Mouse (Mus musculus): Measurements from ENCODE around the gene Ptpn18.
"Not testable (repeated sequence)": the region's sequence is repeated elsewhere in the genome, so short reads cannot be mapped to it uniquely, and the experiment has no call there.

The Ptpn18 gene

DNA sequence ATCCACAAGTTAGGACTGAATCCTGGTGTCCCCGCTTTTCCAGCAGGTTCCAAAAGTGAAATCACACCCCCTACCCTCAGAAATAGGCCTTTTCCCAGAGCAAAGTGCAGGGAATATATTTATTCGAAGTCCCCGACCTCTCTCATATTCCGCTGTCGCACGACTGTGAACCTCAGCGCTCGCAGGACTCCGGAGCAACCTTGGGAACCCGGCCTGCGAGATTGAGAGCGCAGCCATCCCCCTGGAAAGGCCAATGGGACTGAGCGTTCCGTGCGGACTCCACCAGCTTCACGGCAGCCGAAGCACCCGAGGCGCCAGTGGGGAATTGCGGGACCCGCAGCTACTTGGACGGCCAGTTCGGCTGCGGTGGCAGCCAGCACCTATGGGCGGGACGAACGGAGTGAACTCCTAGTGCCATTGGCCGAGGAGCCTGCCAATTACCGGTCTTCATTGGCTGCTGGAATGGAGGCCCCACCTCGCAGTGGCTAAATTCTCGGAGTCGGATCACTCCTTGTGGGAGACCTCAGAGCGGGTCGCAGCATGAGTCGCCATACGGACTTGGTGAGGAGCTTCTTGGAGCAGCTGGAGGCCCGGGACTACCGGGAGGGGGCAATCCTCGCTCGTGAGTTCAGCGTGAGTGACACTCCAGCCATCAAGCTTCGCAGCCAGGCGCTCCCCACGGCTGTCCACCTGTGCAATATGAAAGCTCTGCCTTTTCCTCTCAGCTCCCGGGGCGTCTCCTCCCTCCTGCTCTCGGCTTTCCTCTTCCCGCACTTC is at the start of gene Ptpn18:
Ptpn18 (plus strand) TSS at position 479 of the 777 bp plus-strand sequence.
- peak; percentile 72 to 82 for DNase-seq (ENCODE audit: low spot score in 2 of 2)

DNA sequence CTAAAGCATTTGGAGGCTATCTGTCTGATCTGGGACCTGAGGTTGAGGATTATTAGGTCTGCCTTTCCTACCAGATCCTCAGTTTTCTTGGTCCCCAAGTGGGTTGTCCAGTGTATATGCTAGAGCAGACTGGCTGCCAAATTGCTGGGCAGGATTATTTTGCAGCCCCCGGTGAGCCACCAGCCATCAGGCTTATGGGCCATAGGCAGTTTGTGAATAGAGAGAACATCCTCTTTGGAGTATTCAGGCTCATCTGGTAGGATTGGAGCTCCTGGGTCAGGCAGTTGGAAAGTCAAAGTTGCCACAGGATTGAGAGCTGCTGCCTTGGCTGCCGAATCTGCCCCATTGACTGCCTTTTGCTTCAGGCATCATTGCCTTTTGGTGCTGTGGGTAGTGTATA is 31.1 kb upstream of the Ptpn18 start:
- no peak for DNase-seq (ENCODE audit: low spot score in 2 of 2)

DNA sequence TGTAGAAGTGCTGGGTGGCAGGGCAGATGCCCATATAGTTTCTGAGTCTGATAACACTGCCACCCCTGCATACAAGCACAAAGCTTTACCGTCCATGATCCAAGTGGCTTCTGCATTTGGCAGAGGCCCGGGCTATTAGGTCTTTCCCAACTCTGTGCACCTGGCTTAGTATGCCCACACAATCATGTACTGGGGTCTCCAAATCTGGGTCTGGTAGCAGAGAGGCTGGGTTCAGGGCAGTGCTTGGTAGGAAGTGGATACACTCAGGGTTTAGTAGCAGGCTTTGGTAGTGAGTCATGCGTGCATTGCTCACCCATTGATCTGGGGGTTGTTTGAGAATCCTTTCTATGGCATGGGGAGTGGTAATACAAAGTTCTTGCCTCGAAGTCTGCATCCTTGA is 30.3 kb upstream of the Ptpn18 start:
- DNase-seq (ENCODE audit: low spot score in 2 of 2): no peak

DNA sequence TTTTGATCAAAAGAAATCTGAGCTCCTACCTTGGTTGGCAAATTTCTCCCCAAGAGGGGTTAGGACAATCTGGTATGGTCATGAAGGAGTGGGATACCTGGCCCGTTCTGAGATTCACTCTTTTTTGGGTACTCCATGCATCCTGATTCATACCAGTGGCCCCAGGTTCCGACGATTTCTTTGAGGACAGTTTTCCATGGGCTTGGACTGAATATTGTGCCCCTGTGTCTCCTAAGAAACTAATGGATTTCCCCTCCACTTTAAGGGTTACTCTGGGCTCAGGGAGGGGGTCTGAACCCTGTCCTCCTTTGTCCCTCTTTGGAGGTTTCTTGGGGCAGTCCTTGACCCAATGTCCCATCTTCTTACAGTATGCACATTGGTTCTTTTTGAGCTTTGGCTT is 28.6 kb upstream of the Ptpn18 start:
- no peak for DNase-seq (ENCODE audit: low spot score in 2 of 2)

DNA sequence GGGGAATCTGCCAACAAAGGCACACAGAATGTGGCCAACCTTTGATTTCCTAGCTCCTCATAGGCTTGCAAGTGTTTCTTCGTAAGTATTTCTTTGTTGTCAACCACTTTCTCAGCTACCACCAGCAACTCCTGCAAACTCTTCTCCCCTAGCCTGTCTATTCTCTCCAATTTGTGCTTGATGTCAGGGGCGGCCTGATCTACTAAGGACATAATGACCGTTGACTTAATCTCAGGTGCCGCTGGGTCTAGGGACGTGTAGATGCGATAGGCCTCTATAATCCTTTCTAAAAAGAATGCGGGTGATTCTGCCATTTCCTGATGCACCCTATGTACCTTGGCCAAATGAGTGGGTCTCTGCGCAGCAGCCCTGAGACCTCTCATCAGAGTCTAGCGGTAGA is 28.1 kb upstream of the Ptpn18 start:
- no peak for DNase-seq (ENCODE audit: low spot score in 2 of 2)

DNA sequence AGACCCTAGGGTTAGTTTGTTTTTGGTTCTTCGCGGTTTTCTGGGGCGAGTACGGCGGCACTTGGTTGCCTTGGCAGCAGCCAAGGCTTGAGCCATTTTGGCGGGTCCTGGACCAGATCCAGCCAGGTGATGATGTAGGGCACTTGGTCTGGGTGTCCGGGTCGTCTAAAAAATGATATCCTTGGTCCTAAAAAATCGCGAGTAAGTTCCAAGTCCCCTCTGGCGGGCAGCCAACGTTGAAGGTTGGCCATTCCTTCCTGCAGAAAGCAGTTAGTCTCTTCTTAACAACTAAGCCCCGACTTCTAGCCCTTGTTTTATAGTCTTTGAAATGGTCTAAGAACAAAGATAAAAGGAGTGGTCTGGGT is 27.2 kb upstream of the Ptpn18 start:
- peak in 1 of 2 experiments; percentile 25 for DNase-seq (ENCODE audit: low spot score in 2 of 2)

DNA sequence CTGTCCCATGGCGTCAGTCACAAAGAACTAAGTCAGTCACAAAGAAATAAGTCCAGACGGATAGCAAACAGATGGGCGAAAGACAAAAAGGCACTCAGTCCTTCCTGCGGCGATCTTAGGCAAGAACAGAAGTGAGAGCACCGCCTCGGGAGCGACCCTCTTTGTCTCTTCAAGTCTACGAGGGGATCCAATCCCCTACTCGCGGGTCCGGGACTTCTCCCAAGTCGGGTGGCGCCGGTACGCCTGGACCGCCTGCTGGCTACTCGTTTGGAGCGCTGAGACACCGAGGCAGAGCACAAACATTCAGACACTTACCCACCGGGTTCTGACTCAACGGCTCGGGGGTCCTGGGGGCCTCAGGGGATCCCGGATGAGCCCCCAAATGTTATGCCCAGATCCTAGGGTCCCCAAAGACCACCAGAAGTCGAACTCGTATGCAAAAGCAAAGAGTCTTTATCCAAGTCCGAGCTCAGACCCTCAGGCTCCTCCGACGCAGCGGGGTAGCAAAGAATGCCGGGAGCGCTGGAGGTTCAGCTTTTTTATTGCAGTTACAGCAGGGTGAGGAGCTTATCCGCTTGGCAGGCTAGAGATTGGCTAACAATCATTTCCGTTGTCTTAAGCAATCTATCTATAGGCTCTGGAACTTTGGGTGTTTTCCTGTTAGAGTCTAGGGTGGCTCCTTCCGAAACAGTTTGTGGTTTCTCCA is 26.6 kb upstream of the Ptpn18 start:
- peak in 1 of 2 experiments; percentile 24 for DNase-seq (ENCODE audit: low spot score in 2 of 2)

DNA sequence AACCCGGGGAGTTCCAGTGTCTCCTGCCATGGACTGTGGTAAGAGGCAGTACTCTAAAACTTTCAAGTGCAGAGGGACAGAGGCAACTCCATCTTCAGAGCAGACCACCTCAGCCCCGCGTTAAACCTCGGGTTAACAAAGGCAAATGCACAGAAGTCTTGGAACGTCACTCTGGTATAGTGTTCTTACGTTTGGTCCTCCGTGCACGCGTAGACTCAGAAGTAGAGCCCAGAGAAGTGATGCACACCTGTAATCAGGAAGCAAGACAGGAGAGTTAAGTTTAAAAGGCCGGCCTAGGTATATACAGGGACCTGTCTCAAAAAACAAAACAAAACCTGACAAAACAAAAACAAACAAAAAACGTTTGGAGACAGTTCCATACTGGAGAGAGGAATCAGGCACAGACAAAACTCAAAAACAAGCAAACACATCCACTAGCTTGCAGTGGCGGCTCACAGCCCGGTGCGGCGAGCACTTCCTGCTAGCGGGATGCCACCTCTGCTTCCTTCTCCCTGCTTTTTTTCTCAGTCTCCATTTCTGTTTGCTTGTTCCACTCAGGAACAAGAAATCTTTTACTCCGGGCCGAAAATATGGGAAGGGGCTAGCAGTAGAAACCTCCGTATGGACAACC is 25.6 kb upstream of the Ptpn18 start:
- no peak for DNase-seq (ENCODE audit: low spot score in 2 of 2)

DNA sequence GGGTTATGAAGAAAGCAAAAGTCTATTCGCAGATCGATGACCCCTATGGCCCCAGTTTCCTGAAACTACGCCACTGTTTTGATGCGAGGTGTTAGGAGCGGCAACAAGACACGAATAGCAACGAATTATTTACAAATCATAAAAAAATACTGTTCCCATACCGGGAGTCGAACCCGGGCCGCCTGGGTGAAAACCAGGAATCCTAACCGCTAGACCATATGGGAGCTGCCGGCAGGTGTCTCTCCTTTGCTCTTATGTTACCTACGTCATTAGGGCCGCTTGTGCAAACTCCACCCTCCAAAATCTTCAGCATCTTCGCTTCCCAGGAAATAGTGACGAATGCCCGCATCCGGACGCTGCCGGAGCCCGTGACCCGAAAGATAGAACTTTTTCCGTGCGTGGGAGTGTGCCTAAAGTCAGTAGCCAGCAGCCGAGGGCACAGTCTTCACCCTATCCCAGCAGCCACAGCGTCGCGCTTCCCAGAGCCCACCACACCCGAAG is 24.9 kb upstream of the Ptpn18 start:
- DNase-seq (ENCODE audit: low spot score in 2 of 2): peak; percentile 84 to 94

DNA sequence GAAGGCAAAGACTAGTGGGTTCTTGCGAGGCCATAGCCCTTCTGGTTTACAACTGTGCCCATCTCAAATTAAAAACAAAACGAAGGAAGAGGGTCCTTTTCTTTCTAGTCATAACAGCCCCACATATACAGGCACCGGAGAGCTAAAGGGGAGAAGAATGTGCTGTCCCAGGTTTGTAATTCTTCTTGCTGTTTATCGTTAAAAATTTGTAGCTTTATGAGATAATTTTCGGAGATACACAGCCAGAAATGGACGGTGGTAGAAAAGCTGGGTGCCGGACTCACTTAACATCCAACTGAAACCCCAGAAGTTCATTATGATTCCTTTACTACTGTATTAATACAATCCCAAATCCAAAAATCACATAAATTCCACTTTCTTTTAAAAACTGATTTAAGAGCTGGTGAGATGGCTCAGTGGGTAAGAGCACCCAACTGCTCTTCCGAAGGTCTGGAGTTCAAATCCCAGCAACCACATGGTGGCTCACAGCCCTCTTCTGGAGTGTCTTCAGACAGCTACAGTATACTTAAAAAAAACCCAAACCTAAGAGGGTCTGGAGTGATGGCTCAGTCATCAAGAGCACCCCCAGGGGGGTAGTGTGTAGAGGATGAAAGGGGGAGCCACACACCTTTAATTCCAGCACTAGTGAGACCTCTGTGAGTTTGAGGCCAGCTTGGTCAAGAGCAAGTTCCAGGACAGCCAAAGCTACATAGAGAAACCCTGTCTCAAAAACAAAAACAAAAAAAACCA is 24.0 kb upstream of the Ptpn18 start:
- DNase-seq (ENCODE audit: low spot score in 2 of 2): no peak

DNA sequence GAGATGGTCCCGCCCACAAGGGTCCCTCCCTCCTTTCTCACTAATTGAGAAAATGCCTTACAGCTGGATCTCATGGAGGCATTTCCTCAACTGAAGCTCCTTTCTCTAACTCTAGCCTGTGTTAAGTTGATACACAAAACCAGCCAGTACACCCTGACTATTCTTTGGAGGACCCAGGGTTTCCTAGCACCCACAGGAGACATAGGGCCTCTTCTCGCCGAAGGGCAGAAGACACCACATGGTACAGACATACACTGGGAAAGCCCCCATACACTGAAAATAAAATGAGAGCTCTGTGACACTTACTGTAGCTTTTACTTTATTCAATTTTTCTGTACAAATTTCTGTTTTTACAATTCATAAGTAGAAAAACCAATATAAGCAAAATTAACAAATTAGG is 23.2 kb upstream of the Ptpn18 start:
- DNase-seq (ENCODE audit: low spot score in 2 of 2): no peak

DNA sequence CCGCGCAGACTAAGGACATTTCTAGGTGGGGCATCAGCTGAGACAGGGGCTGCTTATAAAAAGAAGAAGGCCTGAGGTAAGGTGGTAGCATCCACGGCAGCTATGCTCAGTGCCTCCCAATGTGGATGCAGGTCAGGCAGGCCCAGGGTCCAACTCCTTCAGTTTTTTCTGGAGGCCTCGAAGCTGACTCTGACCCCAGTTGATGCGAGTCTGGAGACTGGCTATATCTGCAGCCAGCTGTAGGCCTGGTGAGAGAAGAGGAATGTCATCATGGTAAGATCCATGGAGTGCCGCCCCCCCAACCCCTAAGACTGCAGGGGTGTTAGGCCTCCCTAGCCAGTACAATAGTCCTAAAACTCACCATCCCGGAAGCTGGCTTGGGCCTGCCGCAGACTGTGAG is 22.2 kb upstream of the Ptpn18 start:
- DNase-seq (ENCODE audit: low spot score in 2 of 2): not testable (repeated sequence)

DNA sequence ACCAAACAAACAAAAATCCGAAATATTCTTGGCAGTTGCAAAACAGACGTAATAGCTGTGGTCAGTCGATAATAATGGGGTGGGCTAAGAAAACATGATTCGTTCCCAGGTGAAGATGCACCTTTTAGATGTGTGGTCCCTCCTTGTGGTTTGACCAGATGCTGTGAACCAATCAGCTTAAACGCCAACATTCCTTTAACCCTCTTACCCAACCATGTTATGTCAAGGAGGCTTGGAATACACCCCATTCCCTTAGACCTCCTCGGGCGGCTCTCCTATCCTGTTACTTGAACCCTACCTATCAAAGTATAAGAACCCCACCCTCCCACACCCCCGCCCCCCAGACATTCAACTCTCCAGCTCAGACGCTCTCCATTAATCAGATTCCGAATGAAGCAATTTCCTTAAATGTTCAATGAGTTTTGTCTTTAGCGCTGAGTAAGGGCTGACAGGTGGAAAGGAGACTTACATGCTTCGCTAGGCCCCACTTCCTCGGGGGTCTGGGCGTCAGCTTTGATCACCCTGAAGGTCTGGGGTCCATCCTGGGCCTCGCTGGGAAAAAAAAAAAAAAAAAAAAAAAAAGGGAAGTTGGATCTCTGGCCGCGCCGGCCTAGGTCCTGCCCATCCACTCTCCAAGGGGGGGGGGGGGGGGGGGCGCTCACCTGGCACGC is 21.0 kb upstream of the Ptpn18 start:
- no peak for DNase-seq (ENCODE audit: low spot score in 2 of 2)

DNA sequence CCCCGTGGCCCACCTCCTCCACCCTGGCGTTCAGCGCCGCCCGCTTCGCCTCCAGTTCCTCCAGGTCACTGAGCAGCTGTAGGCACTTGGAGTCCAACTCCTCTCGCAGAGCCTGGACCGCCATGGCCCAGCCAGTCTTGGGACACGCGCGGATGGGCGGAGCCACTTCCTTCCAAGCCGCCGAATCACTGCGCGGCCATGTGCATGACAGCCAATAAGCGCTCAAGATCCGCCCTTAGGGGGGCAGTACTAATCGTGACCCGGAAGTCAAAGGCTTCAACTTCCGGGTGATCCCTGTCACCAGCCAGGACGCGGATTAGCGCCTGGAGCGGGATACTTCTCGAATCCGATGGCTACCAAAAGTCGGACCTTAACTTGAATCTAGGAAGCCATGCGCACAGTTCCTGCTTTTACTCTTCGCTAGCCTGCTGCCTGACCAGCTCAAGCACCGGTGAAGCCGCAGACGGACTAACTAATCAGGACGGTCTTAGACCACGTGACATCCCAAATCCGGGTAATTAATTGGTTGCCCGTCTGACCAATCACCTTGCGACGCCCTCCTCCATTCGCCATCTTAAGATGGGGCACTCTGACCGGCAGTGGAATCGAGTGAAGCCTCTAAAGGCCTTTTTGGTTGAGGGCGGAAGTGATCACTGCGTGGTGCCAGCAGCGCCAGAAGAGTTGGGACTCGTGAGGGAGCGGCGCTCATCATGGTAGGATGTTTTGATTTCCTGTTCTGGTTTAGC is 20.2 kb upstream of the Ptpn18 start, which contains the start of the genes Ccdc115 and Imp4:
Ccdc115 (minus strand) TSS at position 458 of the 746 bp plus-strand sequence.
Imp4 (plus strand) TSS at position 637 of the 746 bp plus-strand sequence.
- peak; percentile 94 to 96 for DNase-seq (ENCODE audit: low spot score in 2 of 2)

DNA sequence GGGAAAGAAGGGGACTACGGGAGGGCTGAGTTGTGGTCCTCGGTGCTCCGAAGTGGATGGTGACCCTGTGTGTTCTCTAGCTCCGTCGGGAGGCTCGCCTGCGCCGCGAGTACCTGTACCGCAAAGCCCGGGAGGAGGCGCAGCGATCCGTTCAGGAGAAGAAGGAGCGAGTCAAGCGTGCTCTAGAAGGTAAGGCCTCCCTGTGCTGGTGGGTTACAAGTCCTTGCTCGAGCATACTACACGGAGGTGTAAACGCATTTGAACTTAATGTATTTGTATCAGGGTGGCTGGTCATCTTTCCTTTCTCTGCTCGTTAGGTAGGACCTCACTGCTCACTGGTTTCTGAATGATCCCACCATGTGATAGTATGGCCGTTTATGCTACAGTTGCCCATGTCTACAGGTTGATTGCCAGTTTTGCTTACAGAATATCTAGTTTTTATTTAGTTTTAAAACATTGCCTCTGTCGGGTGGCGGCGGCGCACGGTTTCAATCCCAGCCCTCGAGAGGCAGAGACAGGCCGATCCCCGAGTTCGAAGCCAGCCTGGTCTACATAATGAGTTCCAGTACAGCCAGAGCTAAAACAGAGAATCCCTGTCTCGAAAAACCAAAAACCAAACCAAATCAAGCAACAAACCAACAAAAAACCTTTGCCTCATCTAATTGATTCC is 19.5 kb upstream of the Ptpn18 start:
- no peak for DNase-seq (ENCODE audit: low spot score in 2 of 2)

DNA sequence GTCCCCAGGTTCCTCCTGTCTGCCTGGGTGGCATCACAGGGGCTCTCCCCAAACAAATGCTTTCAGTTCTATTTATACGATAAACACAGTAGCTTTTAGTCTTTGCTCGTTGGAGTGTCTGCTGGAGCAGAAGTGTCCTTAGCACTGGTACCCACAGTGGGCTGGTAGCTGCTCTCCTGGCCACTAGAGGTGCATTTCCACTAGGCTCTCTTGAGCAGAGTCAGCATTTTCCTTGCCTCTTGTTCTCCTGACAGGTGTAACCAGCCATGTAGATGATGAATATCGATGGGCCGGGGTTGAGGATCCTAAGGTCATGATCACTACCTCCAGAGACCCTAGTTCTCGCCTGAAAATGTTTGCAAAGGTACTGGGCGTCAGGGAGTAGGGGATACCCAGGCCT is 16.4 kb upstream of the Ptpn18 start:
- no peak for DNase-seq (ENCODE audit: low spot score in 2 of 2)

DNA sequence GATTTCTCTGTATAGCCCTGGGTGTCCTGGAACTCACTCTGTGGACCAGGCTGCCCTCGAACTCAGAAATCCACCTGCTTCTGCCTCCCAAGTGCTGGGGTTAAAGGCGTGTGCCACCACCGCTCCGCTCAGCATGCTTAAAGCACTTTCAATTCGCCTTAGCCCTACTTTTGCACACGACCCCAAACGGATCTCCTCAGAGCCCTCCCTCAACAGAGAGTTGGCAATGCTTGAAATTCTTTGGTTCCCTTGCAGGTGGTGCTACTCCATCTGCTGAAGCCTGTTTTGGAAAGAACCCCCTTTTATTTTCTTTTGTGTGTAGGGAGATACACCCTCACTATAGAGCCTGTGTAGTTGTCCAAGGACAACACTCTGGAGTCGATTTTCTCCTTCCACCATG is 1.1 kb upstream of the Ptpn18 start:
- DNase-seq (ENCODE audit: low spot score in 2 of 2): no peak

DNA sequence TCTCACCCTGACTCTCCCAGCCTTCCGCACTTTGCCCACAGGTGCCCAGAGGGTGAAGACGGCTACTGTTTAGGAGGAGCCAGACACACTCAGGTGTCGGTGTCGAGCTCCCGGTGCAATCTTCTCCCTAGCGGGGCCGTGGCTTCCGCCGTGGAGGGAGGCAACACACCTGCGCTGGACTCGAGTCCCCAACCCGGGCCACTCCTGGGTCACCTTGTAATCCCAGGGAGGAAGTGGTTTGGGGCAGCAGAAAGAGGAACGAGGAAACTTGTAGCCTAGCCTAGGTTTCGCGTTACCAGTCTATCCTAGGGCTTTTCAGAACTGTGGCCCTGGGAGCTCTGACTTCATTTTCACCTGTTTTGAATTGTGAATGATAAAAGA is 489 bp downstream of the Ptpn18 start:
- DNase-seq (ENCODE audit: low spot score in 2 of 2): no peak

DNA sequence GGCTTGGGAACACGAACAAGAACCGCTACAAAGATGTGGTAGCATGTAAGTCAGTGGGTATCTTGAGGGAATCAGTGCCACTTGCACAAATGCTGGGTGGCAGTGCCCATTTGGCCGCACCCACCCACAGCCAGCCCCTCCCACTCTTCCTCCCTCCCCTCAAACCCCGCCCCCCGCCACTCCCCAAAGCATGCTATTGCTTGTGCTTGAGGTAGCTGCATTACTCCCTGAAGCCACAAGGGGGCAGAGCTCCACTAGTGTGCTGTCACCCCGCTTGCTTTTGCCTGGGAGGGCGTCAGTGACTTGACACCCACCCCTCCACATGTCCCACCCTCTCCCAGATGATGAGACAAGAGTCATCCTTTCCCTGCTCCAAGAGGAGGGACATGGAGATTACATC is 3.2 kb downstream of the Ptpn18 start:
- peak in 1 of 2 experiments; percentile 38 for DNase-seq (ENCODE audit: low spot score in 2 of 2)

DNA sequence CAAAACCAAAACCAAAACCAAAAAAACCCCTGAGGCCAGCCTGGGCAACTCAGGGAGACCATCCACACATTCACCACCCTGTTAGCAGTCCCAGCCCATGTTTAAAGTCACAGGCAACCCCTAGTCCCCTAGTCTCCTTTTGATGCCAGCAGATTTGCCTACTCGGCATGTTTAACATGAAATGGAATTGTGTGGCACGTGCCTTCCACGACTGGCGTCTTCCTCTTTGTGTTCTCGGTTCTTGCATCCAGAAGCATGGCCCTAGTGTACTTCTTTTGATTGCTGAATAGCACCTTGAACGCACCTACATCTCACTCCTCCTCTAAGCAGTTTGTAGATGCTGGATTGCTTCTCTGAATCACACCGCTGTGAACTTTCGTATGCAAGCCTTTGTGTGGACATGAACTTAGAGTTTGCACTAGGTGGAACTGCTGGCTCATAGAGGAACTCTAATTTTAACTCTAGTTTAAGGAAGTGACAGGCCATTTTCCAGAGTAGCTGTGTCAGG is 4.8 kb downstream of the Ptpn18 start:
- no peak for DNase-seq (ENCODE audit: low spot score in 2 of 2)
